Mouse (Mus musculus): ENCODE data around the gene Rbm15b.

DNA sequence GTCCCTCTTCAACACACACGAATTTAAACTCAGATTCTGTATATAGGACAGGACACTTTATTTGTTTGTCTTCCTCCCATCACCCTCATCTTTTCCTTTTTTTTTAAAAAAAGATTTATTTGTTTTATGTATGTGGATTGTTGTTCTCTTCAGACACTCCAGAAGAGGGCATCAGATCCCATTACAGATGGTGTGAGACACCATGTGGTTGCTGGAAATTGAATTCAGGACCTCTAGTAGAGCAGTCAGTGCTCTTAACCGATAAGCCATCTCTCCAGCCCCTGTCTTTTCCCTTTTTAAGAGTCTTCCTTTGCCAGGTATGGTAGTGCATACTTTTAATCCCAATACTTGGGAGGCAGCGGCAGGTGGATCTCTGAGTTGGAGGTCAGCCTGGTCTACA, 30.6 kb downstream of the Rbm15b start:
- TF ChIP-seq CTCF (IDR thresholded peaks at IDR 0.05; ENCODE audit: borderline replicate concordance, control insufficient read depth, extremely low read depth, insufficient read depth, low read length, poor library complexity) (no peak), POLR2A (IDR thresholded peaks at IDR 0.05; ENCODE audit: control insufficient read depth, extremely low read depth, insufficient read depth, low read length, poor library complexity) (no peak)
